Mouse (Mus musculus): ENCODE data around the gene Mrpl10. TPM values are rescaled to one million over a fixed set of nuclear protein-coding genes. Genes with fewer than 3 reads are reported as not detected.
A peak's percentile ranks its signal among the peaks of the same experiment; 100 is the strongest.

Mrpl10 gene
- total RNA-seq, 2 experiments from 2014 or later, result 36.9 to 50.7 TPM

DNA sequence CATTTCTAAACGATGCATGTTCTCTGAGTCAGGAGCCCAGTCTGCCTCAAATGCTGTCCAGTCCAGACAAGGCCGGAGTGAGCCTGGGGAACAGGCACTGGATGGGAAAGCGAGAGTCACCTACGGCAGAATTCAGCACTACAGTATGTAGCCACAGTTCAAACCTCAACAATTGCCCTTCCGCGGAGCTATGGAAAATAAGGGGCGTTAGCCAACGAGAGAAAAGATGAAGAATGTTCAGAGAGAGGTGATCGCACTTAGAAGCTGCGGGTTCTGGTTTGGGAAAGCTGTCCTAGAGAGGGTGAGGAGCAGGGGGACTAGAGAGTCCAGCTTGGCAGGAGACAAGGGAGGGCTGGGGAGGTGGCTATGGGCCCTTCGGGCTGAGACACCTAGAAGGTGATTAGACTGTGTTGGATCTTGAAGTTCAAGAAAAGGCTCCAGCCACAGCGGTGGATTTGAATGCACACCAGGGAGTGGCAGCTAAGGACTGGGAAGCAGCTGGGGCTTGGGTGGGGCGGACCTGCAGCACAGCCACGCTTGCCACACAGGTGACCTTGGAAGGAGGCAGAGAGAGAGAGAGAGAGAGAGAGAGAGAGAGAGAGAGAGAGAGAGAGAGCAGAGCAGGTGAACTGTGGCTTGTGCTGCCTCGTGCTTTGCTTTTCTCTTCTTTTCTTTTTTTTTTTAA is 43.6 kb downstream of the Mrpl10 start:
- DNase-seq, result no peak
- H3K27ac ChIP-seq, result no peak overlapping the region
- intact Hi-C loops (cut with DNase I), result no loop called here
- TF ChIP-seq CTCF (IDR thresholded peaks at IDR 0.05), result no peak
- H3K4me3 ChIP-seq, result no peak overlapping the region

DNA sequence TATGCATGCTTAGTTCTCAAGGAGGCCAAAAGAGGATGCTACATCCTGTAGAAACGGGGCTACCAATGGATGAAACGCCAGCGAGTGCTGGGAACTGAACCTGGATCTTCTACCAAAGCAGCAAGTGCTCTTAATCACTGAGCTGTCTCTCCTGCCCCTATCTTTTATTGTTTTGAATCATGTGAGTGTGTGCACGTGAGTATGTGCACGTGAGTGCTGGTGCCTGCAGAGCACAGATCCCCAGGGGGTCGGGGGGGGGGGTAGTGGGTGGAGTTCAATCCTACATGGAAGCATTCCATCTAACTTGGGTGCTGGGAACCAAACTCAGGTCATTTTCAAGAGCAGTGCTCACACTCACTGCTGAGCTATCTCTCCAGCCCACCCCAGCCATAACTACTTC is 45.0 kb downstream of the Mrpl10 start:
- no peak for TF ChIP-seq CTCF (IDR thresholded peaks at IDR 0.05)

DNA sequence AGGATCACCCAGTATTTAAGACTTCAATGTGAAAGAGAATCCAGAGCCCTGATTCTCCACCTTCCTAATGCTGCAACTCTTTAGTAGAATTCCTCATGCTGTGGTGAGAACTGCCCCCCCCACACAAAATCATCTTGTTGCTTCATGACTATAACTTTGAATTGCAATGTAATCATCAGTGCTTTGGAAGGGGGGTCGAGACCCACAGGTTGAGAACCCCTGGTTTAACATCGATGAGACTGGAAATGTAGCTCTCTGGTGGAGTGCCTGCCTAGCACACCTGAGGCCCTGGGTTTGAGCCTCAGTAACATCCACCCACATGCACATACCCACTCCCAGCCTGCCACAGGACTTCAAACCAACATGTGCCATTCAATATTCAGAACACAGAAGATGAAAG is 53.2 kb downstream of the Mrpl10 start:
- no peak for TF ChIP-seq CTCF (IDR thresholded peaks at IDR 0.05)
- no peak overlapping the region for H3K27ac ChIP-seq
- H3K4me3 ChIP-seq, result no peak overlapping the region
- intact Hi-C loops (cut with DNase I), result no loop called here
- DNase-seq, result no peak

More for the DNA sequence above, 45.0 kb downstream of the Mrpl10 start:
- intact Hi-C loops (cut with DNase I), result no loop called here
- Histone ChIP-seq H3K4me3 (no peak overlapping the region), H3K27ac (no peak overlapping the region)
- DNase-seq, result no peak

DNA sequence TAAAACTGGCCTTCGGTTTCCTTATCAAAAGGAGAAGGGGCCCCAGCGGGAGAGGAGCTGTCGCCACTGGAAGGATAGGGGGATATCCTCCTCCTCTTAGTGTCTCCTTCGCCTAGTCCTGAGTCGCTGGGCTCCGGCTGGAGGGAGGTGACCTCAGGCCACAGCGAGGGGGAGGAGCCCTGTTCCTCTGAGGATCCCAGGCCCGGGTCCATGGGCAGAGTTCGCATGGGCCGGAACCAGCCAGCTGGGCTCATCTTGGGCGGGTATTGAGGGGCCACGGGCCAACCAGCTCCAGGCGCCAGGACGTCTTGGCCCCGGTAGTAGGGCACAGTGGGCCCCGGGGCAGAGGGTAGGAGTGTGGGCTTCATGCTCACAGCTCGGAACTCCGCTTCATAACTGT is 57.4 kb downstream of the Mrpl10 start:
- Histone ChIP-seq H3K27ac (peak overlapping the region; percentile 66), H3K4me3 (peak overlapping the region; percentile 62)
- no peak for TF ChIP-seq CTCF (IDR thresholded peaks at IDR 0.05)
- peak; percentile 74 for DNase-seq
- intact Hi-C loops (cut with DNase I), result no loop called here

Small RNA genes within 50 kb of the gene (microRNA-seq; reads per million reads assigned to microRNA genes)
- not detected for gene Mir8103

Other genes with a start within 250 kb of the Mrpl10 start
- 100 to 1,000 TPM; 395 to 484 TPM for gene Nfe2l1, start 211.6 kb upstream of the Mrpl10 start, total RNA-seq (2021)
- 10 to 100 TPM; 21.4 to 31.0 TPM for gene Copz2, start 191.7 kb upstream of the Mrpl10 start, total RNA-seq (2021)
- gene Cdk5rap3, start 125.1 kb upstream of the Mrpl10 start, total RNA-seq (2021), result 10 to 100 TPM; 21.5 to 24.0 TPM
- not detected for gene Prr15l, start 113.5 kb upstream of the Mrpl10 start, total RNA-seq (2021)
- 1 to 10 TPM; 7.4 to 8.2 TPM for gene Pnpo, start 97.6 kb upstream of the Mrpl10 start, total RNA-seq (2021)
- gene Sp2, start 58.6 kb upstream of the Mrpl10 start, total RNA-seq (2021), result 10 to 100 TPM; 10.4 to 11.0 TPM
- gene Sp6, start 28.2 kb upstream of the Mrpl10 start, total RNA-seq (2021), result under 1 TPM in 1 of 2 experiments, not detected in 1; 0.10 TPM
- gene Scrn2, start 11.6 kb upstream of the Mrpl10 start, total RNA-seq (2021), result 10 to 100 TPM; 10.4 to 11.4 TPM
- not detected for gene Lrrc46, start 153 bp upstream of the Mrpl10 start, total RNA-seq (2021)
- 1 to 10 TPM; 2.2 to 4.3 TPM for gene Osbpl7, start 9.1 kb downstream of the Mrpl10 start, total RNA-seq (2021)
- gene Tbx21, start 73.8 kb downstream of the Mrpl10 start, total RNA-seq (2021), result under 1 TPM; 0.17 to 0.48 TPM
- 1 to 10 TPM; 4.0 to 6.1 TPM for gene Tbkbp1, start 109.9 kb downstream of the Mrpl10 start, total RNA-seq (2021)
- gene Kpnb1, start 146.3 kb downstream of the Mrpl10 start, total RNA-seq (2021), result 10 to 100 TPM; 49.2 to 58.9 TPM
- 10 to 100 TPM; 57.6 to 77.2 TPM for gene Npepps, start 239.1 kb downstream of the Mrpl10 start, total RNA-seq (2021)